Comparison of ENCODE assay signal across 18 mouse cellular contexts in genomic region chr2:76099726-76100347, GRCm38 (mm10).
DNase-seq lines count a peak whose midpoint lies in the region; TF ChIP-seq lines count a peak whose summit lies in the region.
"Had no signal": no experiment of that assay in that cellular context is flagged by ENCODE, and none has a peak within 500 bp of the region (broad histone marks: within the 10 kb centered on the region; RNA-seq: fewer than 3 reads in every experiment).

No protein-coding gene starts in this region.

- peak; percentile 34 for DNase-seq in heart, adult 11 months
- no peak for DNase-seq in heart, postnatal 14 days
- peak; percentile 71 for DNase-seq in kidney, postnatal 10 days
- no peak for DNase-seq in kidney, adult 18-20 months
- peak; percentile 63 for DNase-seq in lung, postnatal 10 days
- no peak for DNase-seq in lung, postnatal 36 days
- no peak for DNase-seq in layer of hippocampus, adult 2 months (ENCODE audit: low spot score in 2 of 2)
- DNase-seq: cerebellum, adult 8-10 months; gastrocnemius, adult 2 months; heart, postnatal 36 days; layer of hippocampus, postnatal 36 days; liver, embryonic 13.5 days; midbrain, embryonic 14.5 days; thymus, adult 2 months had no signal

- H3K4me3 ChIP-seq in layer of hippocampus, adult 2 months, result no peak overlapping the region
- H3K4me3 ChIP-seq: forebrain, embryonic 12.5 days; gastrocnemius, adult 2 months; heart, embryonic 13.5 days; limb, embryonic 13.5 days; liver, embryonic 13.5 days; myocyte had no signal

- no peak overlapping the region for H3K27ac ChIP-seq in layer of hippocampus, adult 2 months
- H3K27ac ChIP-seq: forebrain, embryonic 12.5 days; gastrocnemius, adult 2 months; heart, embryonic 13.5 days; limb, embryonic 13.5 days; liver, embryonic 13.5 days had no signal

- intact Hi-C loops in heart, postnatal 14 days (cut with DNase I), result no loop called here

- no peak for TF ChIP-seq CTCF in layer of hippocampus, adult 2 months (conservative IDR thresholded peaks at IDR 0.05)

Comparison
In these comparisons a context has a peak if more than half of its experiments do, and no peak if none do; other contexts are left out.
1. DNase-seq: peak in heart, adult 11 months (single experiment), kidney, postnatal 10 days (single experiment) and lung, postnatal 10 days (single experiment); none in heart, postnatal 14 days (0 of 2), kidney, adult 18-20 months (single experiment), lung, postnatal 36 days (single experiment) and layer of hippocampus, adult 2 months (0 of 2).